Mouse (Mus musculus): ENCODE data around the gene Cacna2d3. TPM values are rescaled to one million over a fixed set of nuclear protein-coding genes. Genes with fewer than 3 reads are reported as not detected.

The Cacna2d3 gene
- total RNA-seq, 1 experiment from 2014 or later = not detected

GRCm38 (mm10) chr14:29191426-29191825 is 530.2 kb downstream of the Cacna2d3 start:
- ATAC-seq (replicated peaks; ENCODE audit: low read depth, poor library complexity, severe bottlenecking) = no peak

GRCm38 (mm10) chr14:29183730-29184129 is 537.9 kb downstream of the Cacna2d3 start:
- no peak for ATAC-seq (replicated peaks; ENCODE audit: low read depth, poor library complexity, severe bottlenecking)

- ATAC-seq (replicated peaks; ENCODE audit: low read depth, poor library complexity, severe bottlenecking) = no peak
Measured at GRCm38 (mm10) chr14:29179397-29179888, 542.2 kb downstream of the Cacna2d3 start.

GRCm38 (mm10) chr14:29178695-29179396 is 542.8 kb downstream of the Cacna2d3 start:
- no peak for ATAC-seq (replicated peaks; ENCODE audit: low read depth, poor library complexity, severe bottlenecking)

- ATAC-seq (replicated peaks; ENCODE audit: low read depth, poor library complexity, severe bottlenecking) = no peak
Measured at GRCm38 (mm10) chr14:29174762-29175161, 546.9 kb downstream of the Cacna2d3 start.

GRCm38 (mm10) chr14:29172207-29172606 is 549.5 kb downstream of the Cacna2d3 start:
- no peak for ATAC-seq (replicated peaks; ENCODE audit: low read depth, poor library complexity, severe bottlenecking)

GRCm38 (mm10) chr14:29164653-29165030 is 557.0 kb downstream of the Cacna2d3 start:
- no peak for ATAC-seq (replicated peaks; ENCODE audit: low read depth, poor library complexity, severe bottlenecking)

- ATAC-seq (replicated peaks; ENCODE audit: low read depth, poor library complexity, severe bottlenecking) = no peak
Measured at GRCm38 (mm10) chr14:29163998-29164652, 557.5 kb downstream of the Cacna2d3 start.

GRCm38 (mm10) chr14:29159803-29160202 is 561.9 kb downstream of the Cacna2d3 start:
- ATAC-seq (replicated peaks; ENCODE audit: low read depth, poor library complexity, severe bottlenecking) = no peak

- ATAC-seq (replicated peaks; ENCODE audit: low read depth, poor library complexity, severe bottlenecking) = no peak
Measured at GRCm38 (mm10) chr14:29157096-29157495, 564.6 kb downstream of the Cacna2d3 start.

- ATAC-seq (replicated peaks; ENCODE audit: low read depth, poor library complexity, severe bottlenecking) = no peak
Measured at GRCm38 (mm10) chr14:29144184-29144583, 577.5 kb downstream of the Cacna2d3 start.

GRCm38 (mm10) chr14:29137614-29138013 is 584.0 kb downstream of the Cacna2d3 start:
- ATAC-seq (replicated peaks; ENCODE audit: low read depth, poor library complexity, severe bottlenecking) = no peak

GRCm38 (mm10) chr14:29137006-29137579 is 584.6 kb downstream of the Cacna2d3 start:
- no peak for ATAC-seq (replicated peaks; ENCODE audit: low read depth, poor library complexity, severe bottlenecking)

GRCm38 (mm10) chr14:29134901-29135300 is 586.8 kb downstream of the Cacna2d3 start:
- no peak for ATAC-seq (replicated peaks; ENCODE audit: low read depth, poor library complexity, severe bottlenecking)

- no peak for ATAC-seq (replicated peaks; ENCODE audit: low read depth, poor library complexity, severe bottlenecking)
Measured at GRCm38 (mm10) chr14:29130511-29130910, 591.2 kb downstream of the Cacna2d3 start.

GRCm38 (mm10) chr14:29123886-29124285 is 597.8 kb downstream of the Cacna2d3 start:
- ATAC-seq (replicated peaks; ENCODE audit: low read depth, poor library complexity, severe bottlenecking) = no peak

GRCm38 (mm10) chr14:29122749-29123148 is 598.9 kb downstream of the Cacna2d3 start:
- no peak for ATAC-seq (replicated peaks; ENCODE audit: low read depth, poor library complexity, severe bottlenecking)

GRCm38 (mm10) chr14:29113852-29114450 is 607.7 kb downstream of the Cacna2d3 start:
- ATAC-seq (replicated peaks; ENCODE audit: low read depth, poor library complexity, severe bottlenecking) = no peak

GRCm38 (mm10) chr14:29111666-29112065 is 610.0 kb downstream of the Cacna2d3 start:
- no peak for ATAC-seq (replicated peaks; ENCODE audit: low read depth, poor library complexity, severe bottlenecking)

- ATAC-seq (replicated peaks; ENCODE audit: low read depth, poor library complexity, severe bottlenecking) = no peak
Measured at GRCm38 (mm10) chr14:29110351-29111091, 611.1 kb downstream of the Cacna2d3 start.

Data from common myeloid progenitor, adult 5-6 weeks (primary cell).